Mouse (Mus musculus) liver, postnatal 0 days (tissue): ENCODE measurements around the gene Traf3ip2. TPM values are rescaled to one million over a fixed set of nuclear protein-coding genes. Genes with fewer than 3 reads are reported as not detected.

Source experiments
- ATAC-seq: fragments of 200-750 bp; cut with Nextera tagmentation; 2 replicates; pipeline ENCODE4 v1.8.0; 2017; ENCODE audit warnings: mild to moderate bottlenecking, moderate library complexity
- DNase-seq: peaks from one replicate; pipeline ENCODE4 v3.0.0-alpha.2; 2016
- H3K27ac ChIP-seq: fragments of 300-500 bp; sonication (generic); 2 replicates; pipeline ENCODE4 v1.5.1; 2014; ENCODE audit warnings: antibody characterized with exemption, moderate library complexity, mild to moderate bottlenecking, low read depth
- H3K27me3 ChIP-seq: fragments of 300-500 bp; sonication (generic); 2 replicates; pipeline ENCODE4 v1.6.1; 2014; ENCODE audit warnings: low read length, control low read depth, mixed read lengths; ENCODE audit not compliant: insufficient read depth
- H3K36me3 ChIP-seq: fragments of 300-500 bp; sonication (generic); replicated peaks from 2 replicates; pipeline ENCODE4 v1.6.1; 2014; ENCODE audit warnings: mild to moderate bottlenecking, control low read depth, low read length, moderate library complexity, mixed read lengths; ENCODE audit not compliant: insufficient read depth
- H3K4me1 ChIP-seq: fragments of 300-500 bp; sonication (generic); 2 replicates; pipeline ENCODE4 v1.6.1; 2014; ENCODE audit warnings: antibody characterized with exemption, mild to moderate bottlenecking, control low read depth; ENCODE audit not compliant: insufficient read depth
- H3K4me2 ChIP-seq: fragments of 300-500 bp; sonication (generic); 2 replicates; pipeline ENCODE4 v1.6.1; 2014; ENCODE audit warnings: low read depth, mild to moderate bottlenecking, low read length, moderate library complexity, mixed read lengths
- H3K4me3 ChIP-seq: fragments of 300-500 bp; sonication (generic); 2 replicates; pipeline ENCODE4 v1.5.1; 2014; ENCODE audit warnings: low read depth, low read length
- H3K9ac ChIP-seq: fragments of 300-500 bp; sonication (generic); replicated peaks from 2 replicates; pipeline ENCODE4 v1.6.1; 2014; ENCODE audit warnings: mild to moderate bottlenecking, moderate library complexity
- H3K9me3 ChIP-seq: fragments of 300-500 bp; sonication (generic); 2 replicates; pipeline ENCODE4 v1.6.1; 2016; ENCODE audit warnings: mild to moderate bottlenecking, control low read depth, low read length, mixed read lengths
- CTCF ChIP-seq: sonication (generic); IDR thresholded peaks from 2 replicates; pipeline ENCODE4 v1.5.1; 2016; ENCODE audit warnings: antibody characterized with exemption, low read depth
- EP300 ChIP-seq: IDR thresholded peaks from 2 replicates; pipeline ENCODE4 v1.6.1; 2016; ENCODE audit warnings: antibody characterized with exemption, low read depth, mild to moderate bottlenecking
- WGBS: fragments of 180-500 bp; shearing (Covaris S2); extraction: QIAGEN DNeasy Blood & Tissue Kit; methylation state at CpG from one replicate; pipeline ENCODE4 v1.1.7; 2014; ENCODE audit not compliant: insufficient replicate concordance; 5-methylcytosine and 5-hydroxymethylcytosine counted together
- polyA plus RNA-seq: library from polyadenylated mRNA; unstranded; fragments of >200 nt; fragmentation: Nextera tagmentation; extraction: Ambion mirVana; gene quantifications from 2 replicates; pipeline ENCODE4 v1.2.1, GENCODE M21; 2015

Gene Traf3ip2
- polyA plus RNA-seq: 2.3 TPM in 2 replicates

DNA sequence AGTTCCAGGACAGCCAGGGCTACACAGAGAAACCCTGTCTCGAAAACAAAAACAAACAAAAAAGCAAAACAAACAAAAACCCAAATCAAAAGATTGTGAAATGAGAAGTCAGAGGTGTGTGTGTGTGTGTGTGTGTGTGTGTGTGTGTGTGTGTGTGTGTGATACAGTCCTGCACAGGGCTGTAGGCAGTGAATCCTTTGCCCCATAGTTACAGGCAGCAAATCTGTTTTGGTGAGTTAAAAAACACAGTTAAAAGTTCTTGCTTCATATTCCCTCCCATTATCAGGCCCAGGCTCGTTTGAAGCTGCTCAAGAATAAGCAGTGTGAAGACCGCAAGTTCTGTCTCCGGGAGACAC lies at the start of gene Traf3ip2:
TSS of gene Traf3ip2 (plus strand) at position 302 of the 356 bp plus-strand sequence.
- H3K9ac ChIP-seq: peak within 1 kb of the TSS; percentile 61
- H3K36me3 ChIP-seq: 0 out of 2 replicates have a peak, but pooled peaks cover under 1% of the 10 kb centered on the region
- 22% methylated on average over 4 of the region's 4 CpGs for WGBS
- peak within 1 kb of the TSS; percentile 48 for H3K4me3 ChIP-seq
- H3K27me3 ChIP-seq: no peaks in the 10 kb centered on the region
- ATAC-seq: peak; percentile 56
- peaks cover 7% of the 10 kb centered on the region; the same call in 1 of the 2 replicates for H3K4me1 ChIP-seq
- DNase-seq: no peak
- no peaks in the 10 kb centered on the region for H3K9me3 ChIP-seq
- H3K27ac ChIP-seq: peak within 1 kb of the TSS; percentile 86
- no peak for TF ChIP-seq CTCF
- no peak for TF ChIP-seq EP300
- peak within 1 kb of the TSS; percentile 78 for H3K4me2 ChIP-seq

DNA sequence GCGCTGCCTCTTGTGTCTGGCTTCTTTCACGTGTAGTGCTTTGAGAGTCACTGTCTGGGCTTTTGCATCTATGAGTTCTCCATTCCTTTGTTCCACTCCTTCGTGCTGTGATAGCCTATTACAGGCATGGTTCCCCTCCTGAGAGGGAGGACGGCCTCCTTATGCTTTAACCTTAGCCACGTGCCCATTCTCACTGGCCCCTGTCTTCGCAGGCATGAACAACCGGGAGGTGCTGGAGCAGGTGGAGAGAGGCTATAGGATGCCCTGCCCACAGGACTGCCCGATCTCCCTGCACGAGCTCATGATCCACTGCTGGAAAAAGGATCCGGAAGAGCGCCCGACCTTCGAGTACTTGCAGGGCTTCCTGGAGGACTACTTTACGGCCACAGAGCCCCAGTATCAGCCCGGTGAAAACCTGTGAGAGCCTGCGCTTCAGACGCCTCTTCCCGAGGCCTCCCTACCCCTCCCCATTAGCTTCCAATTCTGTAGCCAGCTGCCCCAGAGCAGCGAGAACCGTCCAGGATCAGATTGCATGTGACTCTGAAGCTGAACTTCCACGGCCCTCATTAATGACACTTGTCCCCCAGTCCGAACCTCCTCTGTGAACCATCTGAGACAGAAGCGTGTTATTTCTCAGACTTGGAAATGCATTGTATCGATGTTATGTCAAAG lies 49.0 kb upstream of the Traf3ip2 start:
- Histone ChIP-seq H3K4me3 (no peak overlapping the region), H3K36me3 (no peaks in the 10 kb centered on the region), H3K27ac (no peak overlapping the region), H3K9me3 (no peaks in the 10 kb centered on the region), H3K9ac (no peak overlapping the region), H3K4me2 (no peak overlapping the region), H3K27me3 (no peaks in the 10 kb centered on the region), H3K4me1 (peaks cover 2% of the 10 kb centered on the region; the same call in 1 of the 2 replicates)
- ATAC-seq (no peak), DNase-seq (no peak)
- 73% methylated on average over 24 of the region's 24 CpGs for WGBS
- TF ChIP-seq EP300 (no peak), CTCF (no peak)

GRCm38 (mm10) chr10:39566901-39567300 lies 45.8 kb upstream of the Traf3ip2 start:
- TF ChIP-seq CTCF (no peak), EP300 (no peak)
- Histone ChIP-seq H3K9me3 (no peaks in the 10 kb centered on the region), H3K27ac (no peak overlapping the region), H3K27me3 (no peaks in the 10 kb centered on the region), H3K4me2 (no peak overlapping the region), H3K9ac (no peak overlapping the region), H3K4me3 (no peak overlapping the region), H3K36me3 (no peaks in the 10 kb centered on the region), H3K4me1 (no peaks in the 10 kb centered on the region)
- 73% methylated on average over 12 of the region's 12 CpGs for WGBS
- no peak for ATAC-seq
- DNase-seq: no peak

DNA sequence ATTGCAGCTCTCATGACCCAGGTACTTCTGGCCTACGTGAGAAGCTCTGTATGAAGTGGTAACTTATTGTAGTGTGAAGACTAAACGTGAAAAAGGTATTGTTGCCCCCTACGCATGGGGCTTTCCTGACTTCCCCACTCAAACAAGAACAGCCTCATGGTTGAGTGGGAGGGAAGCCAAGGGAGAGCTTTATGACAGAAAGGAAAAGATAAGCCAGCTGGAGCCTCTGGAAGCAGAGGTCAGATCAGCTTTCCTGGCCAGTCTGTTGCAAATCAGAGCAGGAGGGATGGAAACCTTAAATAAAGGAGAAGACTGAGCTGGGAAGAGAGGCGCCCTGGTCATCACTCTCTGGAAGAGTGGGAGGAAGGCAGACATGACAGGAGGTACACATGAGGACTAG lies 43.7 kb upstream of the Traf3ip2 start:
- Histone ChIP-seq H3K4me2 (no peak overlapping the region), H3K4me3 (no peak overlapping the region), H3K36me3 (no peaks in the 10 kb centered on the region), H3K9ac (no peak overlapping the region), H3K4me1 (no peaks in the 10 kb centered on the region), H3K27ac (no peak overlapping the region), H3K9me3 (no peaks in the 10 kb centered on the region), H3K27me3 (no peaks in the 10 kb centered on the region)
- TF ChIP-seq CTCF: no peak
- DNase-seq: no peak
- ATAC-seq: no peak
- WGBS: 75% methylated on average over 4 of the region's 4 CpGs

- no peak overlapping the region for H3K27ac ChIP-seq
These were observed 41.7 kb upstream of the Traf3ip2 start for GRCm38 (mm10) chr10:39571011-39571410.

DNA sequence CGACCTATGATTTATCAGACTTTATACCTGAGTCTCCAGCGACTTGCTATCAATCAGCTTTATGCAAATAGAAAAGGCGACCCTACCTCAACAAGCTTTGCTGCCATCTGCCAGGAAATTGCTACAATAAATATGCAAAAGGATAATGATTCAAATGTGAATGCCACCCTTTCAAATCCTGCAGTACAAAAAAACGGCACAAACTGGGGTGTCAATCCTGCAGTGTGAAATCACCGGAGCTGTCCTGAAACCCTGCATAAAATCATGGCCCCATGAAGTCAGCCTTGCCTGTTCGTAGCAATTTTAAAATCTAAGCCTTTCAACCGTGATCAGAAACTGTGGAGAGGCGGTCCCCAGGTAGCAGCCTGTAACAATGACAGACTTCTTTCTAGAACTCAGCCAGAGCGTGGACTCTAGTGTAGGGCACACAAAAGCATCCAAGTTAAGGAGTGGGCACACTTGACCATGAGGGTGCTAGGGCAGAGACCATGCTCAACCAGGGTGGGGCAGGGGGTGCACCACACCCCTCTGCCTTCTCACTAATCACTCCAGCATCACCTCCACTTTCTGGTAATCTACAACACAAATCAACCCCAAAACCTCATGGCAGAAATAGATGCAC lies 40.6 kb upstream of the Traf3ip2 start:
- WGBS: 58% methylated on average over 9 of the region's 9 CpGs

More at GRCm38 (mm10) chr10:39571011-39571410, 41.7 kb upstream of the Traf3ip2 start:
- H3K9ac ChIP-seq: no peak overlapping the region
- TF ChIP-seq CTCF: no peak
- no peak for TF ChIP-seq EP300
- 51% methylated on average over 7 of the region's 7 CpGs for WGBS
- ATAC-seq: no peak
- H3K9me3 ChIP-seq: no peaks in the 10 kb centered on the region
- no peaks in the 10 kb centered on the region for H3K4me1 ChIP-seq
- no peaks in the 10 kb centered on the region for H3K36me3 ChIP-seq
- no peak overlapping the region for H3K4me3 ChIP-seq
- DNase-seq: no peak
- H3K4me2 ChIP-seq: no peak overlapping the region
- no peaks in the 10 kb centered on the region for H3K27me3 ChIP-seq

More for the DNA sequence above, 40.6 kb upstream of the Traf3ip2 start:
- Histone ChIP-seq H3K36me3 (no peaks in the 10 kb centered on the region), H3K27me3 (no peaks in the 10 kb centered on the region), H3K9me3 (no peaks in the 10 kb centered on the region), H3K4me1 (no peaks in the 10 kb centered on the region), H3K4me2 (no peak overlapping the region), H3K9ac (no peak overlapping the region), H3K4me3 (no peak overlapping the region), H3K27ac (no peak overlapping the region)
- TF ChIP-seq EP300 (no peak), CTCF (no peak)
- ATAC-seq (no peak), DNase-seq (no peak)
